Mouse (Mus musculus) MEL (cell line): ENCODE data around the gene Gtf2b. TPM values are rescaled to one million over a fixed set of nuclear protein-coding genes. Genes with fewer than 3 reads are reported as not detected.

ENCODE experiments used
- DNase-seq: peaks from one replicate; pipeline ENCODE4 v3.0.0; 2011; ENCODE audit warnings: low read depth, low spot score
- H3K27ac ChIP-seq: 2 replicates; pipeline ENCODE4 v1.5.1; 2012; ENCODE audit warnings: low read depth, mild to moderate bottlenecking, control low read depth, low read length, moderate library complexity; ENCODE audit not compliant: control insufficient read depth
- H3K27me3 ChIP-seq, 2 experiments: fragments of 150-350 bp in 1 of 2; sonication (generic) in 1 of 2; 2 replicates each; pipeline ENCODE4 v1.6.1; 2012; ENCODE audit warnings: low read length in 2 of 2, mild to moderate bottlenecking in 2 of 2, improper control_type of control experiment in 1 of 2, moderate library complexity in 1 of 2; ENCODE audit not compliant: insufficient read depth in 2 of 2, control insufficient read depth in 1 of 2
- H3K36me3 ChIP-seq, 2 experiments: 2 replicates each; pipeline ENCODE4 v1.6.1; 2012 to 2014; ENCODE audit warnings: low read length in 2 of 2, improper control_type of control experiment in 1 of 2, inconsistent platforms in 1 of 2, mild to moderate bottlenecking in 1 of 2; ENCODE audit not compliant: insufficient read depth in 2 of 2, control insufficient read depth in 1 of 2
- H3K4me1 ChIP-seq, 2 experiments: fragments of 150-350 bp in 1 of 2; sonication (generic) in 1 of 2; 2 replicates each; pipeline ENCODE4 v1.6.1; 2012; ENCODE audit warnings: low read length in 2 of 2, improper control_type of control experiment in 1 of 2, mild to moderate bottlenecking in 1 of 2; ENCODE audit not compliant: insufficient read depth in 2 of 2, control insufficient read depth in 1 of 2
- H3K4me3 ChIP-seq, 2 experiments: fragments of 150-350 bp in 1 of 2; sonication (generic) in 1 of 2; 2 replicates each; pipeline ENCODE4 v1.5.1; 2012; ENCODE audit warnings: low read depth in 2 of 2, low read length in 2 of 2, mild to moderate bottlenecking in 2 of 2, moderate library complexity in 2 of 2, control low read depth in 1 of 2, improper control_type of control experiment in 1 of 2; ENCODE audit not compliant: control insufficient read depth in 1 of 2, insufficient read depth in 1 of 2
- H3K79me2 ChIP-seq: 2 replicates; pipeline ENCODE4 v1.6.1; 2012; ENCODE audit warnings: mild to moderate bottlenecking, low read length, moderate library complexity; ENCODE audit not compliant: control insufficient read depth, poor library complexity, insufficient read depth
- H3K9ac ChIP-seq: 2 replicates; pipeline ENCODE4 v1.6.1; 2012; ENCODE audit warnings: low read depth, mild to moderate bottlenecking, control low read depth, low read length, moderate library complexity; ENCODE audit not compliant: control insufficient read depth, poor library complexity, severe bottlenecking
- H3K9me3 ChIP-seq: fragments of 150-350 bp; sonication (generic); replicated peaks from 2 replicates; pipeline ENCODE4 v1.6.1; 2012; ENCODE audit warnings: mild to moderate bottlenecking, low read length, improper control_type of control experiment, moderate library complexity; ENCODE audit not compliant: insufficient read depth
- BHLHE40 ChIP-seq: IDR thresholded peaks from 2 replicates; pipeline ENCODE4 v1.6.1; 2012; ENCODE audit warnings: low read depth, mild to moderate bottlenecking, inconsistent platforms, low read length, improper control_type of control experiment, borderline replicate concordance
- CHD1 ChIP-seq: IDR thresholded peaks from 2 replicates; pipeline ENCODE4 v1.6.1; 2012; ENCODE audit warnings: low read depth, mild to moderate bottlenecking, inconsistent platforms, low read length, improper control_type of control experiment
- CTCF ChIP-seq, 3 experiments: IDR thresholded peaks in 2 of 3; conservative IDR thresholded peaks in 1 of 3; 2 replicates each; pipeline ENCODE4 v1.5.1; 2011 to 2012; ENCODE audit warnings: low read length in 3 of 3, low read depth in 2 of 3, mild to moderate bottlenecking in 2 of 3, improper control_type of control experiment in 1 of 3, inconsistent platforms in 1 of 3, mixed read lengths in 1 of 3, moderate library complexity in 1 of 3; ENCODE audit not compliant: control insufficient read depth in 1 of 3, insufficient read depth in 1 of 3, poor library complexity in 1 of 3, severe bottlenecking in 1 of 3
- E2F4 ChIP-seq: IDR thresholded peaks from 2 replicates; pipeline ENCODE4 v1.6.1; 2011; ENCODE audit warnings: low read depth, low read length, improper control_type of control experiment, borderline replicate concordance
- ELF1 ChIP-seq: IDR thresholded peaks from 2 replicates; pipeline ENCODE4 v1.6.1; 2014; ENCODE audit warnings: low read depth, mild to moderate bottlenecking, inconsistent platforms, low read length, improper control_type of control experiment, moderate library complexity
- MAFK ChIP-seq: IDR thresholded peaks from 2 replicates; pipeline ENCODE4 v1.6.1; 2011; ENCODE audit warnings: low read depth, mild to moderate bottlenecking, low read length, improper control_type of control experiment, borderline replicate concordance
- MAZ ChIP-seq: IDR thresholded peaks from 2 replicates; pipeline ENCODE4 v1.6.1; 2012; ENCODE audit warnings: low read depth, mild to moderate bottlenecking, inconsistent platforms, low read length, improper control_type of control experiment
- MEF2A ChIP-seq: IDR thresholded peaks from 2 replicates; pipeline ENCODE4 v1.6.1; 2014; ENCODE audit warnings: low read depth, mild to moderate bottlenecking, inconsistent platforms, low read length, improper control_type of control experiment; ENCODE audit not compliant: poor library complexity, insufficient replicate concordance, severe bottlenecking; ENCODE audit errors: extremely low read depth
- MXI1 ChIP-seq: IDR thresholded peaks from 2 replicates; pipeline ENCODE4 v1.6.1; 2011; ENCODE audit warnings: mild to moderate bottlenecking, low read depth, low read length, improper control_type of control experiment
- POLR2A ChIP-seq, 2 experiments: IDR thresholded peaks; 2 replicates each; pipeline ENCODE4 v1.6.1; 2011 to 2012; ENCODE audit warnings: low read length in 2 of 2, mild to moderate bottlenecking in 2 of 2, control low read depth in 1 of 2, improper control_type of control experiment in 1 of 2, low read depth in 1 of 2, moderate library complexity in 1 of 2; ENCODE audit not compliant: control insufficient read depth in 1 of 2, insufficient read depth in 1 of 2, poor library complexity in 1 of 2
- POLR2AphosphoS2 ChIP-seq: IDR thresholded peaks from 2 replicates; pipeline ENCODE4 v1.6.1; 2011; ENCODE audit warnings: low read length, improper control_type of control experiment
- POLR2AphosphoS5 ChIP-seq: IDR thresholded peaks from 2 replicates; pipeline ENCODE4 v1.6.1; 2012; ENCODE audit warnings: low read depth, borderline replicate concordance, mild to moderate bottlenecking, inconsistent platforms, low read length, moderate library complexity, mixed read lengths
- RCOR1 ChIP-seq: IDR thresholded peaks from 2 replicates; pipeline ENCODE4 v1.6.1; 2012; ENCODE audit warnings: low read depth, mild to moderate bottlenecking, inconsistent platforms, low read length, improper control_type of control experiment
- TBP ChIP-seq: IDR thresholded peaks from 2 replicates; pipeline ENCODE4 v1.8.0; 2011; ENCODE audit warnings: low read depth, low read length, improper control_type of control experiment
- UBTF ChIP-seq: IDR thresholded peaks from 2 replicates; pipeline ENCODE4 v1.6.1; 2012; ENCODE audit warnings: low read depth, mild to moderate bottlenecking, inconsistent platforms, low read length, improper control_type of control experiment, moderate library complexity, borderline replicate concordance; ENCODE audit not compliant: insufficient read depth
- USF2 ChIP-seq, 2 experiments: IDR thresholded peaks; 2 replicates each; pipeline ENCODE4 v1.6.1; 2011 to 2012; ENCODE audit warnings: improper control_type of control experiment in 2 of 2, low read length in 2 of 2, borderline replicate concordance in 1 of 2, inconsistent platforms in 1 of 2, low read depth in 1 of 2, mild to moderate bottlenecking in 1 of 2; ENCODE audit not compliant: insufficient read depth in 1 of 2
- ZC3H11A ChIP-seq: IDR thresholded peaks from 2 replicates; pipeline ENCODE4 v1.6.1; 2012; ENCODE audit warnings: low read depth, mild to moderate bottlenecking, inconsistent platforms, low read length, improper control_type of control experiment
- ZKSCAN1 ChIP-seq: IDR thresholded peaks from 2 replicates; pipeline ENCODE4 v1.6.1; 2012; ENCODE audit warnings: low read depth, mild to moderate bottlenecking, inconsistent platforms, low read length, improper control_type of control experiment, moderate library complexity
- ZMIZ1 ChIP-seq: IDR thresholded peaks from 2 replicates; pipeline ENCODE4 v1.6.1; 2012; ENCODE audit warnings: low read depth, mild to moderate bottlenecking, inconsistent platforms, low read length, improper control_type of control experiment, moderate library complexity
- polyA plus RNA-seq, 2 experiments: library from polyadenylated mRNA; stranded (reverse) in 1 of 2; unstranded in 1 of 2; fragments of >175 nt in 1 of 2; fragments of >200 nt in 1 of 2; gene quantifications; 2 replicates each; pipeline versions ENCODE4 v1.2.1 to v1.2.4; 2012; ENCODE audit warnings: low replicate concordance in 2 of 2, low read depth in 1 of 2; ENCODE audit not compliant: insufficient read length in 2 of 2, insufficient read depth in 1 of 2, missing spikeins in 1 of 2
- total RNA-seq: library from RNA; depleted of rRNA; stranded (reverse); fragments of 300-350 nt; gene quantifications from 2 replicates; pipeline ENCODE4 v1.2.3, GENCODE M21; 2012

Gene Gtf2b
- total and polyA plus RNA-seq, 3 experiments: 35.5 to 40.0 TPM; not detected in 1

- TF ChIP-seq POLR2AphosphoS2: no peak
- TF ChIP-seq USF2 (IDR thresholded peaks at IDR 0.05; ENCODE audit: borderline replicate concordance in 1 of 2, insufficient read depth in 1 of 2, low read depth in 1 of 2, low read length in 2 of 2): no peak
- TF ChIP-seq POLR2A (IDR thresholded peaks at IDR 0.05; ENCODE audit: control insufficient read depth in 1 of 2, insufficient read depth in 1 of 2, low read depth in 1 of 2, low read length in 2 of 2, poor library complexity in 1 of 2): no peak
- no peak for TF ChIP-seq CHD1
- TF ChIP-seq UBTF: no peak
- TF ChIP-seq, all 39 proteins: peak for 0
- DNase-seq: no peak
- Histone ChIP-seq H3K36me3 (no peaks in the 10 kb centered on the region), H3K9ac (no peak overlapping the region), H3K9me3 (no peaks in the 10 kb centered on the region), H3K27me3 (no peaks in the 10 kb centered on the region), H3K4me3 (no peak overlapping the region), H3K79me2 (no peaks in the 10 kb centered on the region), H3K4me1 (no peaks in the 10 kb centered on the region), H3K27ac (no peak overlapping the region)
These were observed 38.7 kb upstream of the Gtf2b start for GRCm38 (mm10) chr3:142725969-142726672.

GRCm38 (mm10) chr3:142734291-142734690 is 30.6 kb upstream of the Gtf2b start:
- no peak for DNase-seq
- H3K79me2 ChIP-seq: no peaks in the 10 kb centered on the region
- no peaks in the 10 kb centered on the region for H3K4me1 ChIP-seq
- TF ChIP-seq POLR2A (IDR thresholded peaks at IDR 0.05; ENCODE audit: control insufficient read depth in 1 of 2, insufficient read depth in 1 of 2, low read depth in 1 of 2, low read length in 2 of 2, poor library complexity in 1 of 2): no peak
- TF ChIP-seq ELF1: no peak
- no peak for TF ChIP-seq CTCF (IDR thresholded peaks at IDR 0.05 in 2 of 3, conservative IDR thresholded peaks at IDR 0.05 in 1 of 3; ENCODE audit: control insufficient read depth in 1 of 3, insufficient read depth in 1 of 3, low read depth in 2 of 3, low read length in 3 of 3, poor library complexity in 1 of 3, severe bottlenecking in 1 of 3)
- TF ChIP-seq MXI1: no peak
- no peak for TF ChIP-seq MEF2A
- TF ChIP-seq BHLHE40: no peak
- TF ChIP-seq ZC3H11A: no peak
- TF ChIP-seq MAFK: no peak
- TF ChIP-seq E2F4: no peak
- TF ChIP-seq POLR2AphosphoS5: no peak
- no peak for TF ChIP-seq RCOR1
- TF ChIP-seq MAZ: no peak
- TF ChIP-seq ZKSCAN1: no peak
- TF ChIP-seq TBP: no peak
- TF ChIP-seq ZMIZ1: no peak
- no peaks in the 10 kb centered on the region for H3K27me3 ChIP-seq
- no peak overlapping the region for H3K27ac ChIP-seq
- H3K9ac ChIP-seq: no peak overlapping the region
- no peak overlapping the region for H3K4me3 ChIP-seq
- H3K9me3 ChIP-seq: no peaks in the 10 kb centered on the region
- H3K36me3 ChIP-seq: no peaks in the 10 kb centered on the region; a peak in 1 of 4 replicates
